Mouse (Mus musculus) G1E (cell line): ENCODE measurements at regions not wholly inside any gene's neighbourhood (a gene's known extent, or its start where the extent isn't known, plus 50 kb on each side); places are given as distances from the start of the nearest gene placed in this dataset.
A peak's percentile ranks its signal among the peaks of the same experiment; 100 is the strongest.

Experiments
- ATAC-seq: 2 replicates; pipeline ENCODE4 v1.8.0; 2016; ENCODE audit warnings: mild to moderate bottlenecking; ENCODE audit not compliant: insufficient number of reproducible peaks, poor library complexity, low FRiP score, severe bottlenecking; ENCODE audit errors: extremely low read depth
- DNase-seq: peaks from one replicate; pipeline ENCODE4 v3.0.0; 2012; ENCODE audit warnings: low spot score
- H3K27me3 ChIP-seq: 2 replicates; pipeline ENCODE4 v1.6.1; 2012; ENCODE audit warnings: mild to moderate bottlenecking, low read length, inconsistent platforms; ENCODE audit not compliant: insufficient read depth
- H3K36me3 ChIP-seq: replicated peaks from 2 replicates; pipeline ENCODE3; 2012; ENCODE audit warnings: mild to moderate bottlenecking, inconsistent platforms
- H3K4me1 ChIP-seq: 2 replicates; pipeline ENCODE4 v1.6.1; 2012; ENCODE audit warnings: low read depth, low read length, inconsistent platforms, mixed read lengths; ENCODE audit not compliant: insufficient read depth
- H3K4me3 ChIP-seq: 2 replicates; pipeline ENCODE4 v1.5.1; 2012; ENCODE audit warnings: low read depth, mild to moderate bottlenecking, inconsistent platforms, low read length, moderate library complexity, mixed read lengths
- H3K9me3 ChIP-seq: replicated peaks from 2 replicates; pipeline ENCODE4 v1.6.1; 2012; ENCODE audit warnings: inconsistent platforms
- CTCF ChIP-seq: IDR thresholded peaks from 2 replicates; pipeline ENCODE4 v1.5.1; 2012; ENCODE audit warnings: low read depth, low read length, inconsistent platforms, mixed read lengths
- GATA1 ChIP-seq: IDR thresholded peaks from 2 replicates; pipeline ENCODE4 v1.6.1; 2012; ENCODE audit warnings: borderline replicate concordance, low read length, inconsistent platforms, mixed read lengths
- GATA2 ChIP-seq: IDR thresholded peaks from 2 replicates; pipeline ENCODE4 v1.6.1; 2012; ENCODE audit warnings: low read depth, low read length, inconsistent platforms, borderline replicate concordance
- POLR2AphosphoS5 ChIP-seq: IDR thresholded peaks from 2 replicates; pipeline ENCODE4 v1.6.1; 2012; ENCODE audit warnings: low read depth, low read length, inconsistent platforms; ENCODE audit not compliant: insufficient replicate concordance
- TAL1 ChIP-seq: conservative IDR thresholded peaks from 2 replicates; pipeline ENCODE4 v1.6.1; 2012; ENCODE audit warnings: low read depth, low read length, inconsistent platforms, mixed read lengths

DNA sequence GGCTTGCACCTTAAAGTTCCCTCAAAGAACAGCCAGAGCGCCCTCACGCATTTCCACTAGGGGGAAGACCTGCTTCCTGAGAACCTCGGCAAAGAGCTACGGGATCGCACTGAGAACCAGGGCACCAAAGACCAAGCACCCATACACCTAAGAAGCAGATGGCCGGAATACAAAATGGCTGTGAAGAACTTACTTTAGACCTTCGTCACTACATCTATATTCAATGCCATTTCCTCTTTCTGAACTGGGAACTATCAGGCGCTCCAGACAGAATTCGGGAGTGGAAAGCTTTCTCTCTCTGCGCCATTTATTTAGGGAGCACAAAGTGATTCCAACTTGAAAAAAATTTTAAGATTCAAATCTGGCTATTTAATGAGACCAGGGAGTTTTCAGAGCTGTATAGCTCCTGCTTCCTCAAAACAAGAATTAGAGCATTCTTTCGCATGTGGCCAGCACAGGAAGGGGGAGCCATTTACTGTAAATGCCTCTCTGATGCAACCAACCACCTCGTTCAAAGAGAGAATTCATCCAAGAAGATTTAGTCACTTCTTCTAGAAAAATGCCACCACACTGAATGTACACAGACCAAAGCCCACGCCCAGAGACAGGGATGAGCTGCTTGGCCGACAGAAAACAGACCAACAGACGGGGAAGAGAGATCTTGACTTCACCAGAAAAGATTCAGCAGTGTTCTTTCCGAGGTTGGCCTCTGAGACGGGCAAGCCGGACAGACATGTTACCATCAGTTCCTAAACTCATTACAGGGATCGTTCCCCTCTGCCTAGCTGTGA lies 166.6 kb upstream of the Klf14 start:
- TF ChIP-seq TAL1: no peak
- TF ChIP-seq POLR2AphosphoS5: no peak
- TF ChIP-seq GATA1: no peak
- no peak for TF ChIP-seq GATA2
- TF ChIP-seq CTCF: no peak
- ATAC-seq (0 out of 2 replicates have a peak, but pooled peaks have one; percentile 4), DNase-seq (peak; percentile 41)
- Histone ChIP-seq H3K4me1 (peaks cover 4% of the 10 kb centered on the region; the same call in 1 of the 2 replicates), H3K9me3 (no peaks in the 10 kb centered on the region), H3K4me3 (peak overlapping the region; percentile 54), H3K27me3 (peaks cover 8% of the 10 kb centered on the region), H3K36me3 (peaks cover 18% of the 10 kb centered on the region)

DNA sequence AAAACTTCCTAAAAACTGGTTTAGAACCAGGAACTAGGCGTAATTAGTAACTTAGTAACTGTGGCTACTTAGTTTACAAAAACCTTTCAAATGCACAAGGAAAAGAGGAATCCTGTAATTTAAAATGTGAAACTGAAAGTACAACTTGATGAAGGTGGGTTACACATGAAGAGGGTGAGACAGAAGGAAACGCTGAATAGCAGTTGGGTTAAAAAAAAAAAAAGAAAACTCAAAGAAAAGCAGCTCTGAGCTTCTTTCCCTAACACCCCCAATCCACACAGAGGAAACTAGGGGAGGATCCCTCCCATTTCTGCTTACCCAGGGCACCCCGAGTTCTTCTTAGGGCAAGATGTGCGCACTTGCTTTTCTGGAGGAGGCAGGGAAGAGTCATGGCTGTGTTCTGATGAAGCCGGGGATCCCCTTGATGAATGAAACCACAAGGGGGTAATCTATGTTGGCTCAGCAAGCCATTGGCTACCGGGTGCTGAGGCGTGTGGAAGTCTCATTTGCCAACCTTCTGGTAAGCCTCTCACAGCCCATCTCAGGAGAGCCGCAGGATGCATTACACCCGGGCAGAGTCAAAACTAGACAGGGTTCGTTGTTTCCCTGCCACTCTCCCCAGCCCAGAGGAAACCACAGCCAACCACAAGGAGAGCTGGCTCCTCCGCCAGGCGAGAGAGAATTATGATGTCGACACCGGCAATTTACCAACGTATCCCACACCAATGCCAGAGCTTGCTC lies 167.4 kb upstream of the Klf14 start:
- Histone ChIP-seq H3K27me3 (peaks cover 10% of the 10 kb centered on the region), H3K36me3 (peaks cover 12% of the 10 kb centered on the region), H3K9me3 (no peaks in the 10 kb centered on the region), H3K4me3 (peak overlapping the region; percentile 55), H3K4me1 (peaks cover 4% of the 10 kb centered on the region; the same call in 1 of the 2 replicates)
- ATAC-seq (peak; percentile 49; the same call in 1 of the 2 replicates), DNase-seq (peak; percentile 15)
- TF ChIP-seq CTCF (no peak), GATA2 (no peak), TAL1 (no peak), GATA1 (no peak), POLR2AphosphoS5 (no peak)

DNA sequence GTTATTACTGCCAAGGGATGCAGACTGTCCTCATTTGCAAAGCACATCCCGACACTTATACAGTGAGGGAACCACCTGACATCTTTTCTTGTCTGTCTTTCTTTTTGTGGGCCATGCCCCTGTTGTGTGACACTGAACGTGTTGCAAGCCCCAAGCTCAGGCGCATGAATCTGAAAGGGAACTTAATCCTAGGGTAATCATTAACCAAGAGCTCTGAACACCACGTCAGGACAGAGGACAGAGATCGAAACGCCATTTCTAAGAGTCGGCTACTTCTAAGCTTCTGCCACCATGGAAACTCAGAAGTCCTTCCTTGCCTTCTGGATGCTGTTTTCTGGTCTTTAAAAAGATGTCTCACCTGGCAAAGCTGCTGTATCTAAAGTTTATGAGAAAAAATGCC lies 170.3 kb upstream of the Klf14 start:
- H3K4me1 ChIP-seq: peaks cover 6% of the 10 kb centered on the region; the same call in 1 of the 2 replicates
- H3K9me3 ChIP-seq: no peaks in the 10 kb centered on the region
- DNase-seq: no peak
- no peak for ATAC-seq
- H3K27me3 ChIP-seq: peaks cover 15% of the 10 kb centered on the region
- peaks cover under 1% of the 10 kb centered on the region for H3K36me3 ChIP-seq
- TF ChIP-seq POLR2AphosphoS5: no peak
- no peak for TF ChIP-seq TAL1
- no peak for TF ChIP-seq GATA1
- TF ChIP-seq GATA2: no peak
- no peak for TF ChIP-seq CTCF
- H3K4me3 ChIP-seq: no peak overlapping the region

DNA sequence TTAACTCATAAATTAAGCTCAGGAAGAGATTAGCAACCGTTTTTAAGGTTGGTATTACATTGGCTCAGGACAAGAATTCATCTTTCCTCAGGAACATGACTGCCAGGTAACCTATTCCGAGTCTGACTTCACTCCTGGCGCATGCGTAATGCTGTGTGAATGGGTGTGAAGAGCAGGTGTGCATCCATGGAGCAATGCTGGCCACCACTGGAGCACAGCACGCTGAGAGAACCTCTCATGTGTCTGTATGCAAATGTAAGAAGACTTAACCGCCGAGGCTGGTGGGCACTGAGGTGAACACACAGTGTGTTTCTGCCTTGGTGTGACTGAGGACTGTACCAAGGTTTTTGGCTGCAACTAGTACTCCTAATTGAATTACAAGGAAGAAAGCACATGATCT lies 171.1 kb upstream of the Klf14 start:
- no peak overlapping the region for H3K4me3 ChIP-seq
- H3K9me3 ChIP-seq: no peaks in the 10 kb centered on the region
- H3K27me3 ChIP-seq: peaks cover 17% of the 10 kb centered on the region
- no peaks in the 10 kb centered on the region for H3K36me3 ChIP-seq
- peaks cover 6% of the 10 kb centered on the region; the same call in 1 of the 2 replicates for H3K4me1 ChIP-seq
- no peak for DNase-seq
- TF ChIP-seq CTCF (no peak), GATA1 (no peak), GATA2 (no peak), POLR2AphosphoS5 (no peak), TAL1 (no peak)
- ATAC-seq: no peak

DNA sequence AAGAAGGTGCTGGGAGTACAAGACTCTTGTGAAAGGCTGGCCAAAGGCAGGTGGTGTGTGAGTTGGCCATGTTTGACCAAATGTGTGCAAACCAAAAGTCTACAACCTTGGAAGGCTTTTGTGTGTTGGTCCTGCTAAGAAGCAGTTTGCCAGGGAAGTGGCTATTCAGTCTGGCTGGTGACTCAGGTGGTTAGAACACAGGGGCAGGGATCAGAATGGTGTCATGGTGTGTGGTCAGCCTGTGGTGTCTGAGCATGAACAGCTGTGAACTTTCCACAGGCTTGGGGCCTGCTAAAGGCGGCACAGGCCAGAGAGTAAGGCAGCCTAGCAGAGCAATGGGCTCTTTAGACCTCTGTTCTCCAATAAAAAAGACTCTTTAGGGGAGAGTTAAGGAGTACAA lies 171.6 kb upstream of the Klf14 start:
- TF ChIP-seq GATA2 (no peak), TAL1 (no peak), GATA1 (no peak), POLR2AphosphoS5 (no peak), CTCF (no peak)
- Histone ChIP-seq H3K9me3 (no peaks in the 10 kb centered on the region), H3K4me1 (peaks cover 6% of the 10 kb centered on the region; the same call in 1 of the 2 replicates), H3K4me3 (no peak overlapping the region), H3K36me3 (no peaks in the 10 kb centered on the region), H3K27me3 (peaks cover 19% of the 10 kb centered on the region)
- ATAC-seq (no peak), DNase-seq (no peak)

DNA sequence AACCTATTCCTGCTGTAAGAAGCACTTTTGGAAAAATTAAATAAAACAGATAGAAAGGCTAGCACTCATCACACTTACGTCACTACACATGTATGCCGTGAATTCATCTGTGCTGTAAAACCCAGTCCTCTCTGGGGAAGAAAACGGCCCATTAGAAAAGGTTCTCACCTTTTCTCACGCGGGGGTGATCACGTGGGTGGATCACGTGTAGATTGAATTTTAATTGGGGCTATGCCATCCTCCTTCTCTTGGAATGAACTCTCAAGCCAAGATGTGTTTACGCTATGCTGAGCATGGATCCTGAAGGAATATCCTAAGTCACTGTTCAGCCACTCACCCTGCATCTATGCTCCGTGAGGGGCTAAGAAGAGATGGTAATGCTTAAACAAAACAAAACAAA lies 172.8 kb upstream of the Klf14 start:
- no peaks in the 10 kb centered on the region for H3K36me3 ChIP-seq
- no peaks in the 10 kb centered on the region for H3K9me3 ChIP-seq
- peaks cover 28% of the 10 kb centered on the region for H3K27me3 ChIP-seq
- DNase-seq: no peak
- no peak for ATAC-seq
- H3K4me1 ChIP-seq: 0 out of 2 replicates have a peak, but pooled peaks cover 2% of the 10 kb centered on the region
- TF ChIP-seq CTCF (no peak), GATA2 (no peak), POLR2AphosphoS5 (no peak), TAL1 (no peak), GATA1 (no peak)
- no peak overlapping the region for H3K4me3 ChIP-seq
